Mouse (Mus musculus) bone marrow macrophage, adult 2 months (primary cell): ENCODE results near the gene Slc29a3. TPM values are rescaled to one million over a fixed set of nuclear protein-coding genes. Genes with fewer than 3 reads are reported as not detected.

ENCODE experiments used
- H3K27ac ChIP-seq: 2 replicates; pipeline ENCODE4 v1.5.1; 2012; ENCODE audit warnings: low read depth, low read length; ENCODE audit not compliant: insufficient read depth
- H3K4me1 ChIP-seq: 2 replicates; pipeline ENCODE4 v1.6.1; 2012; ENCODE audit warnings: low read length; ENCODE audit not compliant: control insufficient read depth, insufficient read depth
- H3K4me3 ChIP-seq: 2 replicates; pipeline ENCODE4 v1.5.1; 2012; ENCODE audit warnings: mild to moderate bottlenecking, low read length, moderate library complexity; ENCODE audit not compliant: insufficient read depth
- CTCF ChIP-seq: IDR thresholded peaks from 2 replicates; pipeline ENCODE4 v1.5.1; 2012; ENCODE audit warnings: low read depth, mild to moderate bottlenecking, low read length, moderate library complexity
- POLR2A ChIP-seq: IDR thresholded peaks from 2 replicates; pipeline ENCODE4 v1.6.1; 2012; ENCODE audit warnings: mild to moderate bottlenecking, low read depth, low read length, borderline replicate concordance
- polyA plus RNA-seq: library from polyadenylated mRNA; stranded (reverse); fragments of >200 nt; gene quantifications from 2 replicates; pipeline ENCODE4 v1.2.4, GENCODE M21; 2012; ENCODE audit not compliant: missing spikeins, insufficient read depth, insufficient read length

Slc29a3 gene
- polyA plus RNA-seq, 1 experiment: 50.8 TPM

- H3K4me3 ChIP-seq: no peak overlapping the region
- H3K4me1 ChIP-seq: peaks cover 22% of the 10 kb centered on the region
- H3K27ac ChIP-seq: no peak overlapping the region
- TF ChIP-seq POLR2A: no peak
Measured at GRCm38 (mm10) chr10:60708837-60709236, 43.8 kb downstream of the Slc29a3 start.

GRCm38 (mm10) chr10:60706268-60706667 is 46.3 kb downstream of the Slc29a3 start:
- peak overlapping the region; percentile 40 for H3K27ac ChIP-seq
- no peak overlapping the region for H3K4me3 ChIP-seq
- peaks cover 22% of the 10 kb centered on the region for H3K4me1 ChIP-seq
- TF ChIP-seq CTCF (no peak), POLR2A (no peak)

- peaks cover 22% of the 10 kb centered on the region for H3K4me1 ChIP-seq
- H3K27ac ChIP-seq: peak overlapping the region; percentile 47
- no peak for TF ChIP-seq POLR2A
- no peak for TF ChIP-seq CTCF
- H3K4me3 ChIP-seq: no peak overlapping the region
Measured at GRCm38 (mm10) chr10:60705134-60705533, 47.5 kb downstream of the Slc29a3 start.

DNA sequence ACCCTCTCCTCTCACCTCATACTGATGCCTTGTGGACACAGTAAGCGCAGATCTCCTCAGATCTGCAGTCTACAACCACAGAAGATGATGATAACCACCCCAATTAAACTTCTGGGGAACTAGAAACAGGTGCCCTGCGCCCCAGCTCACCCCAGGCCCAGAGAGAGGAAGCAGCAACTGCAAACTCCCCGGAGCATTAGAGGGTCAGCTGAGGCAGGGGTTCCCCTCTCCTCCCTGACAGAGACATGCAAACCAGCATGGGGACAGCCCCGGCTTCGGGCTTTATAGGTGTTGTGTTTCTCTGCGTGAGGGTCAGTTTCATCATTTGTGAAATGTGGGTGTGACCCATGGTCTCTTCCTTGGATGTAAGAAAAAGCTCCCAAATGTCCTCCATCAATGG is 54.8 kb downstream of the Slc29a3 start:
- no peaks in the 10 kb centered on the region for H3K4me1 ChIP-seq
- TF ChIP-seq CTCF (no peak), POLR2A (no peak)
- no peak overlapping the region for H3K4me3 ChIP-seq
- no peak overlapping the region for H3K27ac ChIP-seq

GRCm38 (mm10) chr10:60696975-60697374 is 55.6 kb downstream of the Slc29a3 start:
- TF ChIP-seq CTCF (peak; percentile 86), POLR2A (no peak)
- Histone ChIP-seq H3K27ac (no peak overlapping the region), H3K4me1 (no peaks in the 10 kb centered on the region), H3K4me3 (no peak overlapping the region)

DNA sequence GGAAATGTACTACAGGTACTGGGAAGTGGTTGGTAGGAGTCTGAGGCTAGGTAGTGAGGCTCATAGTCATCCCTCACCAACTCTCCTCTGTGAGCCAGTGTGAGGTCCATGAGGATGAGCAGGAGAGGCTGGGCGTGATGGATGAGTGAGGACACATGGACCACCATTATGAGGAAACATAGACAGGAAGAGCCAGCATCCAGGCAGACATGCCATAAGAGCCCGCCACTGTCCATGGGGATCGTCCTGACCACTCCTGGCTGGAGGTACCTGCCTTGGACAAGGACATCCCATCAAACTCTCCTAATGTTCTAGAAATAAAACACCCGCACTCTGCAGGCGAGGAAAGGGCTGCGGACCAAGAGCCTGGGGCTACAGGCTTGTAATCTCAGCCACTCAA is 56.2 kb downstream of the Slc29a3 start, which contains the start of gene Cdh23:
Gene Cdh23, minus strand, starts transcription at position 101 of the 400 bp plus-strand sequence.
- TF ChIP-seq POLR2A: no peak
- Histone ChIP-seq H3K4me3 (no peak within 1 kb of the TSS), H3K27ac (no peak within 1 kb of the TSS), H3K4me1 (peaks cover 2% of the 10 kb centered on the region)

- H3K4me3 ChIP-seq: no peak overlapping the region
- H3K4me1 ChIP-seq: peaks cover 6% of the 10 kb centered on the region
- H3K27ac ChIP-seq: no peak overlapping the region
- TF ChIP-seq POLR2A: no peak
- no peak for TF ChIP-seq CTCF
Measured at GRCm38 (mm10) chr10:60691671-60692390, 60.8 kb downstream of the Slc29a3 start.

GRCm38 (mm10) chr10:60690960-60691359 is 61.6 kb downstream of the Slc29a3 start:
- H3K4me1 ChIP-seq: peaks cover 6% of the 10 kb centered on the region
- no peak overlapping the region for H3K27ac ChIP-seq
- H3K4me3 ChIP-seq: no peak overlapping the region
- TF ChIP-seq CTCF (no peak), POLR2A (no peak)

DNA sequence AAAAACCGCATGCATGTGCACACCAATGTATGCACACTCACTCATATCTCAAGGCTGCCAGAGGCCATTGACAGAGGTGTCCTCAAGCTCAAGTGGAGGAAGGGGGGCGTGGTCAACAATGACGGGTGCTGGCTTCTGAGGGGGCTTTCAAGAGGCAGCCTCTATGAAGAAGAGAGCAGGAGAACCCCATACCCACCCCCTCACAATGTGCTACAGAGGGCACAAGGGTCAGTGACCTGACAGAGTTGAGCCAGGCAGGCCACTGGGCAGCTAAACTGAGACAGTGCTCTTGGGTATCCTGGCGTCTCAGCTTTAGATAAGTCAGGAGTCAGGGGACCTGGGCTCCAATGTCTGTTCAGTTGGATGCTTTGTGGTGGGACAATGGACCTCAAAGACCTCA is 63.2 kb downstream of the Slc29a3 start:
- TF ChIP-seq POLR2A: no peak
- TF ChIP-seq CTCF: no peak
- peaks cover 6% of the 10 kb centered on the region for H3K4me1 ChIP-seq
- no peak overlapping the region for H3K27ac ChIP-seq
- H3K4me3 ChIP-seq: no peak overlapping the region

DNA sequence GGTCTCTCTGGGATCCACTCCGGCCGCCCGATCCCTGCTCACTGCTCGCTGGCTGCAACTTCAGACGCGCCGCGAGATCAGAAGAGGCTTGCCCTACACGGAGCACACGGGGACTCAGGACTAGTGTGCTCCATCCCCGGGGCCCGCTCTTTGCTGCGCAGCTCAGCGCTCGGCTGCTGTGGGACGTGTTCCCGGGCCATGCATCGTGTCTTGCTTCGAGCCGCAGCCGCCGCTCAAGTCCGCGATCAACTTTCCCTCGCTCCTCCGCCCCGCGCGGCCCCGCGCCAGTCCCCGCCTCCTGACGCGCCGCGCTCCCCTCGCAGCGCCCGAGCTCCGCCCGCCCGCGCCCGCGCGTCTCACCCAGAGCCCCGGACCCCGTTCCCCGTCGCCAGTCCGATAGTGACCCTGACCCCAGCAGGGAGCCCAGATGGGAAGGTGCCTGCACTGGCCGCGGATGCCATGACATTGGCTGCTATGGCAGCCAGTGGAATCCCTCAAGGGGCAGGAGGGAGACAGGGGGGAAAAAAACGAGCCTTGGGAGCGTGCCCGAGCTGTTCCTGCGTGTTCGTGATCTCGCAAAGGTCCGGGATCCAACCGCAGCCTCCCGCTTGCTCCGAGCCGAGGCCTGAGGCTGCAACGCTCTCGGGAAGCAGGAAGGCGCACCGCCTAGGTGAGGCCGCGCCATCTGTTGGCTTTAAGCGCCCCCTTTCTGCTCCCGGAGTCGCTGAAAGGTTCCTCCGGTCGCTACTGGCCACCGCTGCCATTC is 65.4 kb downstream of the Slc29a3 start:
- Histone ChIP-seq H3K27ac (no peak overlapping the region), H3K4me1 (peaks cover 6% of the 10 kb centered on the region), H3K4me3 (peak overlapping the region; percentile 33)
- no peak for TF ChIP-seq POLR2A
- no peak for TF ChIP-seq CTCF
